Mouse (Mus musculus) intestine, embryonic 16.5 days (tissue): ENCODE data around the gene Cd99l2. TPM values are rescaled to one million over a fixed set of nuclear protein-coding genes. Genes with fewer than 3 reads are reported as not detected.

Source experiments
- ATAC-seq: fragments of 200-750 bp; cut with Nextera tagmentation; 2 replicates; pipeline ENCODE4 v1.8.0; 2017; ENCODE audit warnings: moderate TSS enrichment, moderate library complexity
- H3K27ac ChIP-seq: fragments of 300-500 bp; sonication (generic); 2 replicates; pipeline ENCODE4 v1.5.1; 2014; ENCODE audit warnings: mild to moderate bottlenecking, low read length
- H3K27me3 ChIP-seq: fragments of 300-500 bp; sonication (generic); replicated peaks from 2 replicates; pipeline ENCODE4 v1.6.1; 2014; ENCODE audit warnings: low read length, control low read depth, mixed read lengths; ENCODE audit not compliant: control insufficient read depth, insufficient read depth
- H3K36me3 ChIP-seq: fragments of 300-500 bp; sonication (generic); 2 replicates; pipeline ENCODE4 v1.6.1; 2014; ENCODE audit warnings: low read length, control low read depth; ENCODE audit not compliant: control insufficient read depth, insufficient read depth
- H3K4me1 ChIP-seq: fragments of 300-500 bp; sonication (generic); 2 replicates; pipeline ENCODE4 v1.6.1; 2014; ENCODE audit warnings: low read length, control low read depth, mixed read lengths; ENCODE audit not compliant: control insufficient read depth, insufficient read depth
- H3K4me2 ChIP-seq: fragments of 300-500 bp; sonication (generic); 2 replicates; pipeline ENCODE4 v1.6.1; 2014; ENCODE audit warnings: low read depth, low read length, control low read depth
- H3K4me3 ChIP-seq: fragments of 300-500 bp; sonication (generic); 2 replicates; pipeline ENCODE4 v1.5.1; 2014; ENCODE audit warnings: mild to moderate bottlenecking, low read length
- H3K9ac ChIP-seq: fragments of 300-500 bp; sonication (generic); 2 replicates; pipeline ENCODE4 v1.6.1; 2014; ENCODE audit warnings: low read depth, low read length
- H3K9me3 ChIP-seq: fragments of 300-500 bp; sonication (generic); 2 replicates; pipeline ENCODE4 v1.6.1; 2016; ENCODE audit warnings: low read length, control low read depth; ENCODE audit not compliant: control insufficient read depth
- WGBS: fragments of 180-500 bp; shearing (Covaris S2); extraction: QIAGEN DNeasy Blood & Tissue Kit; methylation state at CpG from one replicate; pipeline ENCODE4 v1.1.7; 2014; 5-methylcytosine and 5-hydroxymethylcytosine counted together
- polyA plus RNA-seq: library from polyadenylated mRNA; unstranded; fragments of >200 nt; fragmentation: Nextera tagmentation; extraction: Ambion mirVana; gene quantifications from 2 replicates; pipeline ENCODE4 v1.2.1, GENCODE M21; 2015

Cd99l2 gene
- polyA plus RNA-seq, 1 experiment from 2014 or later, result 22.0 TPM

DNA sequence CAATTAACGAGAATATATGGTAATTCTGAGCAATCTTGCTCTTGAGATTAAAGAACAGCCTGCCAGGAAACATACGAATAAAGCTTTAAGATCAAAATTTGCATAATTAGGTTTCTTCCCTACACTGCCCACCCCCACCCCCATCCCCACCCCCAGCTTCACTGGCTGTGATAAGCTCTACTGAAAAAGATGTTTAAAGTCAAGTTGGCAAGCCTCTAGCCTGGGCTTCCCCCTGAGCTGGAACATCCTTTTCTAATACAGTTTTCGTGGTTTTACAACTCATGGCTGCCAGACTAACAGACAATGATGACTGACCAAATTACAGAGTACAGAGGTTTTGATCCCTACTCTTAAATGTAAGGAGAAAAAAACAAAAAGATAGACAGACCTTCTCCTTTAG is 17.6 kb downstream of the Cd99l2 start:
- Histone ChIP-seq H3K27ac (no peak overlapping the region), H3K4me1 (no peaks in the 10 kb centered on the region), H3K36me3 (no peaks in the 10 kb centered on the region), H3K9me3 (no peaks in the 10 kb centered on the region), H3K9ac (no peak overlapping the region), H3K4me3 (no peak overlapping the region), H3K27me3 (no peaks in the 10 kb centered on the region), H3K4me2 (no peak overlapping the region)
- 72% methylated on average over 3 of the region's 3 CpGs for WGBS
- no peak for ATAC-seq

DNA sequence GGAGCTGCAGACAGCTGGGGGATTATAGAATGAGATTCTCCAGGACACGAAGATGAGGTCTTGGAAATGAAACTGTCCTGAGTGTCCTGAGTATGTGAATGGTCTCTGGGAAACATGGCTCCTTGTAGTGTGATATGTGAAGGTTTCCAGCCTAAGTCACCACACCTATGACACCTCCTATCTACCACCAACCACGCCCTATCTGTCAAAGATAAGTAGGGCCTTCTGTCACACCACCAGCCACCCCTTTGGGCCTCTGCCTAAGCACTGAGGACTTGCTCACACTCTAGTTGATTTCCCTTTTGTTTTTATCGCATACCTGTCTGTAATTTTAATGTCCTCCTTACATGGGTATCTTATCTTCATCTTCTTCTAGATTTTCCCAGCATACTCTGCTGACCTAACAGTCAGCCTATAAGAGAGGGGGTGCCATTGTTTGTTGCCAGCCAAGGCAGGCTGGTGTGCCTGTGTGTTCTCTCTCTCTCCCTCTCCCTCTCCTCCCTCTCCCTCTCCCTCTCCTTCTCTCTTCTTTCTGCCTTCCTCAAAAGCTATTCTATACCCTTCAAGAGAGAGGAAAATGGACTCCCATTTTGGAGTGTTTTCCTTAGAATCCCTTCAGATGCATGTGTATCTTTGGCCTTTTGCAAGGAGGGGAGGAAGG is 18.2 kb downstream of the Cd99l2 start:
- Histone ChIP-seq H3K4me1 (no peaks in the 10 kb centered on the region), H3K27me3 (no peaks in the 10 kb centered on the region), H3K9me3 (no peaks in the 10 kb centered on the region), H3K27ac (no peak overlapping the region), H3K36me3 (no peaks in the 10 kb centered on the region), H3K9ac (no peak overlapping the region), H3K4me3 (no peak overlapping the region), H3K4me2 (no peak overlapping the region)
- ATAC-seq, result peak; percentile 40; the same call in 1 of the 2 replicates
- 77% methylated on average over 3 of the region's 3 CpGs for WGBS

DNA sequence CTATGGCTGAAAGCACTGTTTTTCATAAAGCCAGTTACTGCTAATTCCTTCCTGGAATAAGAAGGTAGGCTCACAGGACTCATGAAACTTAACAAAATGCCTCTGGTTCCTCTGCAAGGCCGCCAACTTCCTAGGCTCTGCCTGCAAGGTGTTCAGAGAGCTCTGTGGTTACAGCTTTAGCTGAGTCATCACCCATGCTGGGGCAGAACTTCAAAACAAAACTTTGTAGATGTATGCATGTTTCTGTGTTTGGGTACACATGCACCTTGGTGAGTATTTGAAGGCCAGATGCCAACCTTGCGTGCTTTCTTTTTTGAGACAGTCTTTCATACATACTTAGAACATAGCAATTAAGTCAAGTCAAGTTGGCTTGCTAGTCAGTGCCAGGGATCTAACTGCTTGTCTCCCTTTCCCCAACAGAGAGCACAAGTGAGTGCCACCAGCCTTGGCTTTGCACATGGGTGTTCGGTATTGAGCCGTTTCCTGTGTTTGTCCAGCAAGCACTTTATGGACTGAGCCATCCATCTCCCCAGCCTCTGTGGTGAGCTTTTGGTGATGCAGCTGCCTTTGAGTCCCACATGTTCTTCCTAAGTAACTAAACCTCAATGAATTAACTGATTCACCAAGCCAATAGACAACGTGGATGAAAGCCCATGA is 23.9 kb downstream of the Cd99l2 start:
- H3K4me2 ChIP-seq, result no peak overlapping the region
- no peak overlapping the region for H3K27ac ChIP-seq
- H3K9me3 ChIP-seq, result no peaks in the 10 kb centered on the region
- no peak overlapping the region for H3K9ac ChIP-seq
- no peaks in the 10 kb centered on the region for H3K36me3 ChIP-seq
- H3K27me3 ChIP-seq, result no peaks in the 10 kb centered on the region
- 87% methylated on average over 5 of the region's 5 CpGs for WGBS
- H3K4me3 ChIP-seq, result no peak overlapping the region
- ATAC-seq, result no peak
- H3K4me1 ChIP-seq, result no peaks in the 10 kb centered on the region

DNA sequence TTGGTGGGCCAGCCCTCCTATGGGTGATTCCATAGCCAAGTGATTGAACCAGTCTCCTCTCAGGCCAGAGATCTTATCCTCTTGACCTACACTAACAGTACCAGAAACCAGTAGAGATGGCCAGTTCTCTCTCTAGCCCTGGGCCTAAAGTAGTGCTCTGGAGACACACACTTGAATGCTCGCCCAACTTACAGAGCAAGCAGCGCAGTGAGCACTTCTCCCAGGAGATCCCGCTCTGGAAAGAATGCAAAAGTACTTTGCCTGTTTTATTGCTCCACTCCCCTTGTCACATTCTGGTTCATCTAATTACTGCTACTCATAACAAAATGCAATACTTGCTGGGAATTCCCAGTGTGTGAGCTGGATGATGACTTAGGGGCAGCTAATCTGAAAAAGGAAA is 25.2 kb downstream of the Cd99l2 start:
- H3K4me3 ChIP-seq, result no peak overlapping the region
- H3K36me3 ChIP-seq, result no peaks in the 10 kb centered on the region
- H3K9me3 ChIP-seq, result no peaks in the 10 kb centered on the region
- no peak overlapping the region for H3K27ac ChIP-seq
- no peak for ATAC-seq
- H3K4me2 ChIP-seq, result no peak overlapping the region
- no peaks in the 10 kb centered on the region for H3K4me1 ChIP-seq
- 90% methylated on average over 3 of the region's 3 CpGs for WGBS
- no peaks in the 10 kb centered on the region for H3K27me3 ChIP-seq
- no peak overlapping the region for H3K9ac ChIP-seq

DNA sequence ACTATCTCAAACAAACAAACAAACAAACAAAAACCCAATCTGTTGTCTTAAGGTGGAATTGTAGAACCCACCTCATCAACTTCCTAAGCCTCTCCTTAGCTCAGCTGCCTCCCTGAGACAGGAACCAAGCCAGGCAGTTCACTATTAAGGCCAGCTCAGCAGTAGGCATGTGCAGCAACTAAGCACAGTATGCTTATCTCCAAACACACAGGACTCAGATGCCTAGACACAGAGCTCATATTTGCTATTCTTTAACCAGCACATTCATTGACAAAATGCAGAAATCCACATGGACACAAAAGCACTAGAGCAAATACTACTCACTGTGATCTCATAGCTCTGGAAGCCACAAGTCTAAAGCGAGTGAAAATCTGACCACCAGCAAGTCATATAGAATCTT is 27.2 kb downstream of the Cd99l2 start:
- WGBS, result 82% methylated on average over 1 of the region's 1 CpGs
- no peak overlapping the region for H3K4me3 ChIP-seq
- H3K9me3 ChIP-seq, result no peaks in the 10 kb centered on the region
- no peaks in the 10 kb centered on the region for H3K4me1 ChIP-seq
- H3K27ac ChIP-seq, result no peak overlapping the region
- no peaks in the 10 kb centered on the region for H3K36me3 ChIP-seq
- no peaks in the 10 kb centered on the region for H3K27me3 ChIP-seq
- no peak for ATAC-seq
- H3K4me2 ChIP-seq, result no peak overlapping the region
- no peak overlapping the region for H3K9ac ChIP-seq

DNA sequence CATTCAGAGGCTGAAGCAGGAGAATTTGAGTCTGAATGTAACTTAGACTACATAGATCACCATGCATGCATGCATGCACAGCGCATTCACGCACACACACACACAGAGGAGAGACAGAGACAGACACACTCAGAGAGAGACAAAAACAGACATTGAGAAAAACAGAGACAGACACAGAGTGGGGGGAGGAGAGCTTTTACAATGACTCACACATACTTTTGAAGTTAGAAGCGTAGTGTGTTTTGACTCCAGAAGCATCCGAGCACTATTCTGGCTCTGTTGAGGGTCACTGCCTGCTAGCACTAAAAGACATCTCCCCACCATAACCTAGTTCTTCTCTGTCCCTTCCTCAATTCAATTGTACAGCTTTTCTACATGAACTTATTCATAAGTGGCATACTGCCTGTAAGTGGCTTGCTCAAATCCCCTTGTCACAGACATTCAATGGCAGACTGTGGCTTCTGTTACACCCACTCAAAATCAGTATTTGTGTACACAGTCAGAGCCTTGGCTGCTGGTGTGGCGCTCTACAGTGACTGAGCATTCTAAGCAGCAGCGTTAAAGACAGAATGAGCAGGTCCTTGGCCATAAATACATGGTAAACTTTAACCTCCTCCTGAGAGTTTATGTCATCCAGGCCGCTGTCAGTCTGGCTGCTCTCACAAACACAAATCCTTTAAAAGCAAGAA is 28.4 kb downstream of the Cd99l2 start:
- Histone ChIP-seq H3K27me3 (no peaks in the 10 kb centered on the region), H3K36me3 (no peaks in the 10 kb centered on the region), H3K9me3 (no peaks in the 10 kb centered on the region), H3K4me1 (no peaks in the 10 kb centered on the region), H3K4me3 (no peak overlapping the region), H3K4me2 (no peak overlapping the region), H3K27ac (no peak overlapping the region), H3K9ac (no peak overlapping the region)
- no peak for ATAC-seq
- WGBS, result 51% methylated on average over 7 of the region's 7 CpGs

DNA sequence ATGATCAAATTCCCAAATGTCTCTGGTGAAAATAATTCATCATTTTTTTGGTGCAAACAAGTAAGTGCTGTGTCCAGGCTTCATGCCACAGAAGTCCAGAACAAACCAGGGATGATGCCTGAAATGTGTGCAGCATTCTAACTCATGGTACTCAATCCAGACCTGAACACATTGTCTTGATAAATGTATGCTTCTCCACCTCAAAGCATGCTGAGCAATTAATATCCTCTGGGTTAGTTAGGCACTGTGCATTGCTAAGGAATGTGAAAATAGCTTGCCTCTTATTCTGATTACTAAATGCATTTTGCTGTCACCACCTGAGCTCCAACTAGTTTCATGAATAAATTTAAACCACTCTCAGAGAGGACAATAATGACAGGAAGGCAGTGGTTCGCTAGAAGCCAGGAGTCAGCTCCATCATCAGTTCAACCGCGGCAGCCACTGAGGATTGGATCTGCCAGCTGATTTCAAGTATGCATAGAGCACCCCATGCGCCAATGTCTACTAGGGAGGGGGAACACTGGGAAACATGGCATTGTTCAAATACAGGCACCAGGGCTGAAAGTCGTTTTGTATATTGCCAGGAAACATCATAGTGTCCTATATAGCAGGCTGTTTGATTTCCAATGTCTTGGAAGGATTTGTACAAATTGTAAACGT is 36.4 kb downstream of the Cd99l2 start:
- Histone ChIP-seq H3K27ac (no peak overlapping the region), H3K4me3 (no peak overlapping the region), H3K4me2 (no peak overlapping the region), H3K9ac (no peak overlapping the region), H3K9me3 (no peaks in the 10 kb centered on the region), H3K36me3 (no peaks in the 10 kb centered on the region), H3K27me3 (no peaks in the 10 kb centered on the region), H3K4me1 (no peaks in the 10 kb centered on the region)
- 84% methylated on average over 6 of the region's 6 CpGs for WGBS
- no peak for ATAC-seq

DNA sequence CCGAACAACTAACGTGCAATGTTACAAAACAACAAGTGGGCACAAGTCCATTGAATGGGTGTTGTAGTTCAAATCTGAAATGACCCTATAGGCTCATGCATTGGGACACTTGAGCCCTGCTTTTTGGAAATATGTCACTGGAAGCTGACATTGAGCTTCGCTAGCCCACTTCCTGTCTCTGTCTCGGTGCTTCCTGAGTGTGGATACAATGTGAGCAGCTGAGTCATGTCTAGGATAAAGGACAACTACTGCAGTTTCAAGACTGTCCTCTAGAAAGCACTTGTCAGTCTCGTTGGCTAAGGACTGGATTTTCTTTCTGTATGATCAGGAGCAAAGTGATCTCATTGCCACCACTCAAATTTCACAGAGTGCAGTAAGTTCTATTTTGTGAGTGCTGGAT is 49.7 kb downstream of the Cd99l2 start:
- no peak for ATAC-seq
- no peak overlapping the region for H3K4me2 ChIP-seq
- no peaks in the 10 kb centered on the region for H3K9me3 ChIP-seq
- WGBS, result 81% methylated on average over 5 of the region's 5 CpGs
- H3K4me3 ChIP-seq, result no peak overlapping the region
- no peaks in the 10 kb centered on the region for H3K4me1 ChIP-seq
- no peaks in the 10 kb centered on the region for H3K36me3 ChIP-seq
- H3K9ac ChIP-seq, result no peak overlapping the region
- H3K27ac ChIP-seq, result no peak overlapping the region
- no peaks in the 10 kb centered on the region for H3K27me3 ChIP-seq

DNA sequence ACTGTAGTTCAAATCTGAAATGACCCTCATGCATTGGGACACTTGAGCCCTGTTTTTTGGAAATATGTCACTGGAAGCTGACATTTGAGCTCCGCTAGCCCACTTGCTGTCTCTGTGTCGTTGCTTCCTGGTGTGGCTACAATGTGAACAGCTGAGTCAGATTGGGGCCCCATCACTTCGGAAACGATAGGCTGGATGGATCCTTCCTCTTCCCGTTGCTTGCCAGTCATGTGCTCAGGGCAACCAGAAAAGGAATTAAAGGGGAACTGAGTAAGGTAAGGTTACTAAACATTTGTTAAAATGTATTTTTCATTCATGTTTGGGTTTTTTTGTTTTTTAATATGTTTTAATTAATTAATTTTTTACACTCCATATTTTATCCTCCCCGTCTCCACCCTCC is 53.2 kb downstream of the Cd99l2 start:
- WGBS, result 92% methylated on average over 6 of the region's 6 CpGs
- Histone ChIP-seq H3K27me3 (no peaks in the 10 kb centered on the region), H3K27ac (no peak overlapping the region), H3K4me2 (no peak overlapping the region), H3K4me3 (no peak overlapping the region), H3K36me3 (no peaks in the 10 kb centered on the region), H3K4me1 (no peaks in the 10 kb centered on the region), H3K9me3 (no peaks in the 10 kb centered on the region), H3K9ac (no peak overlapping the region)
- no peak for ATAC-seq
